Mouse (Mus musculus) liver, embryonic 11.5 days (tissue): Measurements from ENCODE around the gene Rab8a. TPM values are rescaled to one million over a fixed set of nuclear protein-coding genes. Genes with fewer than 3 reads are reported as not detected.

ENCODE experiments used
- ATAC-seq: fragments of 200-750 bp; cut with Nextera tagmentation; replicated peaks from 2 replicates; pipeline ENCODE4 v1.8.0; 2017; ENCODE audit warnings: moderate number of reproducible peaks, mild to moderate bottlenecking, moderate TSS enrichment, moderate library complexity; ENCODE audit not compliant: low FRiP score
- DNase-seq: peaks from one replicate; pipeline ENCODE4 v3.0.0-alpha.2; 2017; ENCODE audit warnings: low spot score
- H3K27ac ChIP-seq: fragments of 300-500 bp; sonication (generic); 2 replicates; pipeline ENCODE4 v1.5.1; 2014; ENCODE audit warnings: mild to moderate bottlenecking, low read depth, low read length, control low read depth
- H3K27me3 ChIP-seq: fragments of 300-500 bp; sonication (generic); replicated peaks from 2 replicates; pipeline ENCODE4 v1.6.1; 2014; ENCODE audit warnings: low read length, mixed read lengths; ENCODE audit not compliant: control insufficient read depth, insufficient read depth
- H3K36me3 ChIP-seq: fragments of 300-500 bp; sonication (generic); 2 replicates; pipeline ENCODE4 v1.6.1; 2014; ENCODE audit warnings: mild to moderate bottlenecking, low read length, moderate library complexity, mixed read lengths; ENCODE audit not compliant: control insufficient read depth, insufficient read depth
- H3K4me1 ChIP-seq: fragments of 300-500 bp; sonication (generic); replicated peaks from 2 replicates; pipeline ENCODE4 v1.6.1; 2014; ENCODE audit warnings: low read length, mixed read lengths; ENCODE audit not compliant: control insufficient read depth, insufficient read depth
- H3K4me2 ChIP-seq: fragments of 300-500 bp; sonication (generic); 2 replicates; pipeline ENCODE4 v1.6.1; 2014; ENCODE audit warnings: mild to moderate bottlenecking, control low read depth, moderate library complexity
- H3K4me3 ChIP-seq: fragments of 300-500 bp; sonication (generic); 2 replicates; pipeline ENCODE4 v1.5.1; 2014; ENCODE audit warnings: low read depth, low read length, control low read depth
- H3K9ac ChIP-seq: fragments of 300-500 bp; sonication (generic); 2 replicates; pipeline ENCODE4 v1.6.1; 2014; ENCODE audit warnings: low read depth, low read length, control low read depth
- H3K9me3 ChIP-seq: fragments of 300-500 bp; sonication (generic); 2 replicates; pipeline ENCODE4 v1.6.1; 2016; ENCODE audit warnings: low read length, inconsistent platforms, mixed read lengths; ENCODE audit not compliant: control insufficient read depth
- WGBS: fragments of 180-500 bp; shearing (Covaris S2); extraction: QIAGEN DNeasy Blood & Tissue Kit; methylation state at CpG from one replicate; pipeline ENCODE4 v1.1.7; 2014; 5-methylcytosine and 5-hydroxymethylcytosine counted together
- polyA plus RNA-seq: library from polyadenylated mRNA; unstranded; fragments of >200 nt; fragmentation: Nextera tagmentation; extraction: Ambion mirVana; gene quantifications from 2 replicates; pipeline ENCODE4 v1.2.1, GENCODE M21; 2014

Gene Rab8a
- polyA plus RNA-seq, 1 experiment from 2014 or later, result 92.5 TPM

DNA sequence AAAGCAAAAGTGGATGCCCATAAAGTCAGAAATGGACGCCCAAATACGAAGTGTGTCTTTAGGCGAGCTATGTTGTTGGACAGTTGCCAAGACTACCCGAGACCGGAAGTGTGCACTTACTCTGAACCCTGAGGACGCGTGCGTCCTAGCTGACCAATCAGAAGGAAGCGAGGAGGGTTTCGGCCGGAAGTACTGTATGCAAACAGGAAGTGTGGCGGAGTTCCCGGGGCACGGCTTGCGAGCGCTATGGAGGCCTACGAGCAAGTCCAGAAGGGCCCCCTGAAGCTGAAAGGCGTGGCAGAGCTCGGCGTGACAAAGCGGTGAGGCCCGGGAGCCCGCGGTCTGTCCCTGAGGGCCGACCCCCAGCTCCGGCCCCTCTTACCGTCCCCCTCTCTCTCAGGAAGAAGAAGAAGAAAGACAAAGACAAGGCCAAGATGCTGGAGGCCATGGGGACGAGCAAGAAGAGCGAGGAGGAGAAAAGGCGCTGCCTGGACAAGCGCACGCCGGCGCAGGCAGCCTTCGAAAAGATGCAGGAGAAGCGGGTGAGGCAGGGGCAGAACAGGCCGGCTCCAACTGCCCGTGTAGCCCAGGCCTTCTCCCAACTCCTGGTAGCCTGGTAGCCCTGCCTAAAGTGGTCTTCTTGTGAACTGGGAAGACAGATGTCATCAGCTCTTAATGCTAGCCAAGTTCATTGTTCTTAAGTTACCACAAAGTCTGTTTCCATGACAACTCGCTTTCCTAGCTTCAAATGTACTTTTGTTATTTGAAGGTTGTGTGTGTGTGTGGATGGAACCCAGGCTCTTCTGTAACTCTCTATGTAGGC lies 58.8 kb downstream of the Rab8a start, which contains the start of gene Fam32a:
Gene Fam32a (plus strand): TSS at position 190 of the 823 bp plus-strand sequence.
- whole genome bisulfite sequencing, result 10% methylated on average over 39 of the region's 39 CpGs
- Histone ChIP-seq H3K4me1 (peaks cover 8% of the 10 kb centered on the region), H3K9me3 (no peaks in the 10 kb centered on the region), H3K27me3 (no peaks in the 10 kb centered on the region), H3K36me3 (peaks cover 23% of the 10 kb centered on the region), H3K4me3 (peak within 1 kb of the TSS; percentile 89), H3K9ac (peak within 1 kb of the TSS; percentile 84), H3K27ac (peak within 1 kb of the TSS; percentile 66), H3K4me2 (peak within 1 kb of the TSS; percentile 92)
- peak; percentile 98 for ATAC-seq
- DNase-seq, result peak; percentile 90

DNA sequence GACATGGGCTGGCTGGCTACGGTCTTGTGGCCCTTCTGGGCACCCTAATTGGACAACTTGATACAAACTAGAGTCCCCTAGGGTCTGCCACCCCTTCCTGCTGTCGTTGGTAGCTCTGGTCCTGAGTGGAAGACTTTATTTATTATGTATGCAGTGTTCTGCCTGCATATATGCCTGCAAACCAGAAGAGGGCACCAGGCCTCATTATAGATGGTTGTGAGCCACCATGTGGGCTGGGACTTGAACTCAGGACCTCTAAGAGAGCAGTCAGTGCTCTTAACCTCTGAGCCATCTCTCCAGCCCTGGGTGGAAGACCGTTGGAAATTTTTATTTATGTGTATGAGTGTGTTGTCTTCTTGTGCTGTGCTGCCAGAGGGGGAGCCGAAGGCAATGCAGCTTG lies 59.8 kb downstream of the Rab8a start:
- 90% methylated on average over 4 of the region's 4 CpGs for WGBS
- ATAC-seq (no peak), DNase-seq (no peak)
- Histone ChIP-seq H3K27me3 (no peaks in the 10 kb centered on the region), H3K27ac (no peak overlapping the region), H3K4me1 (peaks cover 8% of the 10 kb centered on the region), H3K9me3 (no peaks in the 10 kb centered on the region), H3K4me3 (peak overlapping the region; percentile 89), H3K36me3 (peaks cover 23% of the 10 kb centered on the region), H3K4me2 (peak overlapping the region; percentile 92), H3K9ac (peak overlapping the region; percentile 84)

DNA sequence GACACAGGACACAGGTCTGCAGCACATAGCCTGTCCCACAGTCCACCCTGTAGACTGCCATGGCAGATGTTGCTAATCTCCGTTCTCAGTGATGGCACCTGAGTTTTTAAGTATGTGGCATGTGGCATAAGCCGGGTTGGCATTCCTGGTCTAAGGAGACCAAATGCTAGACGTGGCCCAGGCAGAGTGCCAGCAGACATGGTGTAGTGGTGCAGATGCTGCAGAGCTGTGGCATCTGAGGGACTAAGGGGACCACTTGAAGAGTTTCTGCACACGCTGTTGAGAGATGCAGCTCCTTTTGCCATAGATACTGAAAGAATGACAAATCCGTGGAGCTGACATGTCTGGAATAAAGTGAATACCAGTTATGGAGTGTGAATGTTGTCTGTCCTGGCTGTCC lies 61.7 kb downstream of the Rab8a start:
- H3K9ac ChIP-seq, result no peak overlapping the region
- 92% methylated on average over 5 of the region's 5 CpGs for whole genome bisulfite sequencing
- no peak overlapping the region for H3K4me2 ChIP-seq
- no peak overlapping the region for H3K4me3 ChIP-seq
- no peak for ATAC-seq
- no peak for DNase-seq
- no peaks in the 10 kb centered on the region for H3K9me3 ChIP-seq
- no peak overlapping the region for H3K27ac ChIP-seq
- H3K4me1 ChIP-seq, result peaks cover 8% of the 10 kb centered on the region
- peaks cover 23% of the 10 kb centered on the region for H3K36me3 ChIP-seq
- no peaks in the 10 kb centered on the region for H3K27me3 ChIP-seq

Other genes with a start within 250 kb of the Rab8a start
- 22.7 and 24.1 TPM in 2 replicates for gene Zfp961, start 210.2 kb upstream of the Rab8a start, polyA plus RNA-seq
- 0.60 and 2.1 TPM in 2 replicates for gene Cyp4f18, start 151.6 kb upstream of the Rab8a start, polyA plus RNA-seq
- gene Olfr372, start 120.0 kb upstream of the Rab8a start, polyA plus RNA-seq, result not detected in 2 replicates
- 0.04 TPM in 1 of 2 replicates, not detected in the other for gene Olfr373, start 78.0 kb upstream of the Rab8a start, polyA plus RNA-seq
- gene Olfr374, start 54.2 kb upstream of the Rab8a start, polyA plus RNA-seq, result not detected in 2 replicates
- 277 and 281 TPM in 2 replicates for gene Tpm4, start 26.2 kb upstream of the Rab8a start, polyA plus RNA-seq
- 0.18 and 0.29 TPM in 2 replicates for gene Hsh2d, start 28.4 kb downstream of the Rab8a start, polyA plus RNA-seq
- gene Cib3, start 51.6 kb downstream of the Rab8a start, polyA plus RNA-seq, result not detected in 2 replicates
- not detected in 2 replicates for gene Gm11034, start 52.4 kb downstream of the Rab8a start, polyA plus RNA-seq
- gene Fam32a, start 58.5 kb downstream of the Rab8a start, polyA plus RNA-seq, result 59.7 and 64.2 TPM in 2 replicates
- gene Ap1m1, start 78.8 kb downstream of the Rab8a start, polyA plus RNA-seq, result 111 and 119 TPM in 2 replicates
- 20.8 TPM in 2 replicates for gene Gm10282, start 144.1 kb downstream of the Rab8a start, polyA plus RNA-seq
- 5.3 and 5.5 TPM in 2 replicates for gene Klf2, start 157.8 kb downstream of the Rab8a start, polyA plus RNA-seq